Mouse (Mus musculus) right cerebral cortex, postnatal 14 days (tissue): ENCODE data around the gene Ddx17.

Experiments
- DNase-seq: peaks from one replicate; pipeline ENCODE4 v3.0.0; 2022

The Ddx17 gene

DNA sequence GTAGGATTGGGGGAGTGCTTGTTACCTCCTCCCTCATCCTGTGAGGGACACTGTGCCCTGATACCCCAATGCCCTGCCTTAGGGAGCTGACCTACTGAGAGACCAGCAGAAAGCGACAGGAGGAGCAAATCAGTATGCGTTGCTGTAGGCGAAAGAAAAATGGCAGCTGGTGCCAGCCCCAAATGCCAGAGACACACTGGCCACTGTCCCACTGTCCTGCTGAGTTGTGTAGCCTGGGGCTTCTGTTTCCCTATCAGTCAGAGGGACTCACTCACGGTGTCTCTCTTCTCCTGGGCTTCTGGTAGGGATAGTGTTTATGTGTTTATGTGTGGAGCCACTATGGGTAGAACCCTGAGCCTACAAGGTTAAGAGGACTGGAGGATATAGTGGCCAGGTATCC lies 28.8 kb downstream of the Ddx17 start:
- DNase-seq, result no peak

DNA sequence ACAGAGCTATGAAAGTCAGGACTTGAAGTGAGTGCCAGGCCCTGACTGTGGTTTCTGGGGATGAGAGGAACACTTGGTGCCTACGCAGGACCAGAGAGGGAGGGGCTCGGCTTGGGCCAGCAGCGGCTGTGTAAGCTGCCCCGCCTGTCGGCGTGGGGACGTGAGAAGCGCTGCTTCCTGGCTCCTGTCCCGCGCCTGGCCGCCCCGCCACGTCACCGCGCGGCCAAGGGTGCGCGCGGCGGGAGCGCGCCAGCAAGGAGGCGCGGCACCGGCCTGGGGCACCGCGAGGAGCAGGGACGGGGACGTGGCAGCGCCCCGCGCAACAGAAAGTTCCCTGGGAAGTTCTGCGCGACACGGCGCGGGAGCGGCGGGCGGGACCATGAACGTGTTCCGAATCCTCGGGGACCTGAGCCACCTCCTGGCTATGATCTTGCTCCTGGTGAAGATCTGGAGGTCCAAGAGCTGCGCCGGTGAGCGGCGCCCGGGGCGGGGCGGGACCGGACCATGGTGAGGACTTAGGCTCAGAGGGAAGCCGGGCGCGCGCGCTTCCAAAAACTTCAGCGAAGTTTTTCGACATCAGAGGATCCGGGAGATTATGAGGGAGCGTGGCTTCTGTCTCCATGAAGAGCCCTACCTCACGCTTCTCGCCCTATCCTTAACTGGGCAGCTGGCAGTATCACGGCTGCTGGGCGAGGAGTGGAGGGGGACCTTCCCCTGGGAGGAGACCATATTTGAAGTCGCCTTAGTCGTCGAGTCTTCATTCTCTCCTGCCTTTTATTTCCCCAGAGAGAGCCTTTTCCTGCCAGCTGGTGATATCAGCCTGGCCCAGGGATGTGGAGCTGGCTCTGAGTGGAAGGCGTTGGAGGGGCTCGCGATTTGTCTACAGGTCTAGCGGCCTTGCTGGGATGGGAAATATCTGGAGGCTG lies 30.1 kb downstream of the Ddx17 start, which contains the start of gene Kdelr3:
TSS of gene Kdelr3 (plus strand) at position 241 of the 926 bp plus-strand sequence.
- peak; percentile 54 for DNase-seq

DNA sequence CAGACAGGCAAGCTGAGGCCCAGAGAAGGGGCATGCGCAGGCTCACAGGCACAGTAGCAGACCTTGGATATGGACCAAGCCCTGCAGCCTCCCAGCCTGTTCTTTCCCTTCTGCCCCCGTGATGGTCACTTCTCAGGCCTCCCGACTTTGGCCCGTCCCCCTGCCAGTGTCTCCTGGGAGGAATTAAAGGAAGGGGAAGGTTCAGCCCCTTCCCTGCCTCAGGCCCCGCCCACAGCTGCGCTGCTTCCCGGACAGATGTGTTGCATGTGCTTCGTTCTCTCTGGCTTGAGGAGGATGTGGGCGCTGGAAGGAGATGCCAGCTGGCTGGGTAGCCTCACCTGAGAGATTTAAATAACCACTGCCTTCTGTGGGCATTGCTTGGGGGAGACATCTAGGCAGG lies 32.6 kb downstream of the Ddx17 start:
- DNase-seq, result no peak

DNA sequence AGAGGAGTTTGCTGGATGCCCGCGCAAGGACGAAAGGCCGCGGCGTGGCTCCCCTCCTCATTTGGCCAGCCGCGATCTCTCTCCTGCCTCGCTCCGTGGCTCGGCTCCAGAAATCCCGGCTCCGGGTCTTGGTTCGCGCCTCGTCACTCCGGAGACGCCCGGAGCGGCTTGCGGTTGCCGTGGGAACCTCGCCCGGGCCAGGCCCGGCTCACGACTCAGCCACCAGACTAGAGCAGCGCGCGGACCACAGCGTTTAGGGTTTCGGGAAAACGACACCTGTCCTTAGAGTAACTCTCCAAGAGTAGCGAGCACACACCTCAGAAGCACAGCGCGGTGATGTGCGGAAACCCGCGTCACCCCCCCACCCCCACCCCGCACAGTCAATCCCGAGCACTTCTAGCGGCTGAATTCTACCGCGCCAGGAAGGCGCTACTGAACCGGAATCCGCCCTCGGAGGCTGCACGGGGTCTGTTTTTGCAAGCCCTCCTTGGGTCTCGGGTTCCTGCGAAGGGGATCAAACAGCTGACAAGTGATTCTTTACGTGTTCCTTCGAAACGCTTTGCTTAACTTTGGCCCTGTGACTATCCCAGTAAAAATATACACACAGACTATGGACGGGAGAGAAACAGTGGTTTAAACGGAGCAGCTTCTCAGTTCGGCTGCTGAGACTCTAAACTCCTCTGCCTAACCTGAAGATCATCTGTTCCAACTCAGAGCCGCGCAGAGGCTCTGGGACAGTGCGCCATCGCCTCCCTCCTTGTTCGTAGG lies 34.8 kb downstream of the Ddx17 start:
- peak; percentile 94 for DNase-seq

DNA sequence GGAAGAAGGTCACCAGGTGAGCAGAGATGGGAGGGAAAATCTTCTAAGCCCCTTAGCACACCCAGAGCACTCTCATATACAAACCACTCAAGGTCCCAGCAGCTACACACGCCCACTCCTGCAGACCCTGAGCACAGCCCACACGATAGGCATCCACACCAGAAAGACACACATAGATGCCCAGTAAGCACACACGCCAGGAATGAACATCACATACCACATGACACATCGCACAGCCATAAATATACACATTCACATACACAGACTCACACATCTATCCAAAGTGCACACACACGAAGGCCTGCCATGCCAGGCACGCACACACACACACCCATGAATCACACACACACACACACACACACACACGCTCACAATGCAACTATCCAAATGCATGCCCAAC lies 36.1 kb downstream of the Ddx17 start:
- no peak for DNase-seq

DNA sequence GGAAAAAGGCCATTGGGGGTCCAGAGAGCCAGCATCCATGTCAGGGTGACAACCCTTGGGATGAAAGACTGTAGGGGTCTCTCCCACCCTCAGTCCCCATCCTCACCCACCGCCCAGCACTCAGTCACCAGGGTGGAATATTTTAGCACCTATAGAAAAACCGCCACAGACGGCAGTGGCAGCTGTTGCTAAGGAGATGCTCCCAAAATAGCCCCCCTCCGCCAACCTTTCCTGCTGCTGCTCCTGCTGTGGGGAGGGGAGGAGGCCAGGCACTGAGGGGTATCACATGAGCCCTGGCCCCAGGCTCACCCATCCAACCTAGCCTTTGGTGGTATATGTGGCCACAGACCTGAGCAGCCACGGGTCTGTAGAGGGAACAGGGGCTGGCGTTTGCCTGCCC lies 36.5 kb downstream of the Ddx17 start:
- peak; percentile 66 for DNase-seq

DNA sequence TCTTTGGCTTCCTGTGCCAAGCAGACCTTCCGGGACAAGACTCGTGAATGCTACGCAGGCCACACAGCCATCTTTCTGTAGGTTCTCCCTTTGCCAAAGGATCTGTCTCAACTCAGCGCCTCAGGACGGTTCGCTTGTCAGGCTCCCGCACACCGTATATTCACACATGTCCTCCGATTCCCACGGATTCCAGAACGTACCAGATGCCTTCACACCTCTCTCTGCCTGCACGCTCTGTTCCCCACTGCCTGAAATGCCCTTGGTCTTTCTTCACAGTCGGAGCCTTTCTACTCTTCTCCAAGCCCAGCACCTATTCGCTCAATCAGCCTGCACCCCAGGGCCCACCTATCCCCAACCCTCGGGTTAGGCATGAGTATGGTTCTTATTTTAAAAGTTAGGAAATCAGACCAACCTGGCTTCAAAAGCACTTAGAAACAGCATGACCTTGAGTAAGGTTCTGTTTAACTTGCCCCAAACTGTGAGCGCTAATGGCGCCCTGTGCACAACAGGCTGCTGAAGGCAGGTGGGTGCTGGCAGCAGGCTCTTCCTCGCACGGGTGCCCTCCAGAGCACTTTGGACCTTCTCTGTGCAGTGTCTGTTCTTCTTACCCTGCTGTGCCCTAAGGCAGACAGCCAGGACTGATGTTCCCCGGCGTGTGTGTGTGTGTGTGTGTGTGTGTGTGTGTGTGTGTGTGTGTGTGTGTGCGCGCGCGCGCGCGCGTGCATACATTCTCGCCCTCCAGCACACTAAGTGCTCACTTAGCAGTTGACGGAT lies 39.3 kb downstream of the Ddx17 start:
- no peak for DNase-seq

DNA sequence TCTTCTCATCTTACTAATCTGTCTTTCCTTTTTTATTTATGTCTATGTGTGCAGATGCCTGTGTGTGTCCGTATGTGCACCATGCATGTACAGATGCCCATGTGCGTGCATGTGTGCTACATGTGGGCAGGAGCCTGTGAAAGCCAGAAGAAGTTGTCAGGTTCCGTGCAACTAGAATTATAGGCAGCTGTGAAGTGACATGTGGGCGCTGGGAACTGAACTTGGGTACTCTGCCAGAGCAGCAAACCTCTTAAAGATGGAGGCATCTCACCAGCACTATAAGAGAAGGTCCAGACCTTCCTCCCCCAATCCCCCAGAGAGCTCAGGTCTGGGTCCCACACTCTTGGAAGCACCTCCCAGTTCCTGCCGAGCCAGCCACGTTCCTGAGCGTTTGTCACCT lies 40.1 kb downstream of the Ddx17 start:
- DNase-seq, result no peak

DNA sequence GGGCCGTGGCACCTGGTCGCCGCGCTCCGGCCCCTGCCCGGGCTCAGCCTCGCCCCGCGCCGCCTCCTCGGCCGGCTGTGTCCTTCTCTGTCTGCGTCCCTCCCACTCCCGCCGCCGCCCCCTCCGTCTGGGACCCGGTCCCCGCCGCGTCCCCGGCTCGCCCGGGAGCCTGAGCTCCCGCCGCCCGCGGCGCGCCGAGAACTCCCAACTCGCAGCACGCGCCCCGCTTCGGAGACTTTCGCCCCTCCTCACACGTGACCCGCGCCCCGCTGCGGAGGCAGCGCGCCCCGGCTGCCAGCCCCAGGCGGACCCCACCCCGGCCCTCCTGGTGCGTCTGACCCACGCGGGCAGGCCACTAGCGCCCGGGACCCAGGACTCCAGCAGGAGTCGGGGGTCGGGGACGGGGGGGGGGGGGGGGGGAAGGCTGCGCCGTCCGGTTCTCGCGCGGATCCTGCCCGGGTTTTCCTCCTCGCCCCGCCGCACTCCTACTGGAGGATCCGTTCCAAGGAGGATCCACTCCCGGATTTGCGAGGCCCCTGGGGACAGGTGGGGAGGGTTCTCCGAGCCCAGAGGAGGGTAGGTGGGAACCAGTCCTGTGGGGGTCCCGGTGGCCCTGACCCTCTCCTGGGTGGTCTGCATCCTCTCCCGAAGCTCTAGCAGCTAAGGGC lies 40.8 kb downstream of the Ddx17 start:
- peak; percentile 90 for DNase-seq

DNA sequence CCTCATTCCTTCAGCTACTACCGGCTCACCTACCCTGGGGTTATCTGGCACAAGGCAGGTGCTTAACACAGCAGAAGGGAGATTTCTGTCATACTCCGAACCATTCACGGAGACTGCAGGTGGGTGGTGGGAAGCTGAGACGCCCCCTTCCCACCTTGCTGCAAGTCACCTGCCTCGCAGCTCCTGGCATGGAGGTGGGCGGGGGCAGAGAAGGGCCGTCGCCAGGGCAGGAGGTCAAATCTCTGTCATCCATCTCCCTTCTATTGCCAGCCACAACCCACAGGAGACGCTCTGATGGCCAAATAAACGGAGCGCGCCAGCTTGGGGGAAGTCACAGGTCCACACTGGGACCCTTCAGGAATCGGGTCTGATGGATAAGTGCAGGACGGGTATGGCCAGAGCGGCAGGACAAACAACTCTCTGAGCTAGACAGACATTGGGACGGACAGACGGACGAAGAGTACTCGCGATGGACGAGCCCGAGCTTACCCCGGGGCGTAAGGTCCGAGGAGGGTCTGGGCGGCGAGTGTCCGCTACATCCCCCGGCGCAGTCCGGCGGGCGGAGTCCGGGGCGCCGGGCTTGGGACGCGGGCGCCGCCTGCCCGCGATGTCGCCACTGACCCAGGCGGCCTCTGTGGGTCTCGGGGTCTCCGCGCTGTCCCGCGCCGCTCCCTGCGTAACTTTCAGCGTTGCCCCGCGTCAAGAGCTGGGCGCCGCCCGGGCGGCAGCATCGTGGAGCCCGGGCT lies 41.7 kb downstream of the Ddx17 start, which contains the start of gene Kcnj4:
TSS of gene Kcnj4 (minus strand) at position 535 of the 746 bp plus-strand sequence.
- no peak for DNase-seq

DNA sequence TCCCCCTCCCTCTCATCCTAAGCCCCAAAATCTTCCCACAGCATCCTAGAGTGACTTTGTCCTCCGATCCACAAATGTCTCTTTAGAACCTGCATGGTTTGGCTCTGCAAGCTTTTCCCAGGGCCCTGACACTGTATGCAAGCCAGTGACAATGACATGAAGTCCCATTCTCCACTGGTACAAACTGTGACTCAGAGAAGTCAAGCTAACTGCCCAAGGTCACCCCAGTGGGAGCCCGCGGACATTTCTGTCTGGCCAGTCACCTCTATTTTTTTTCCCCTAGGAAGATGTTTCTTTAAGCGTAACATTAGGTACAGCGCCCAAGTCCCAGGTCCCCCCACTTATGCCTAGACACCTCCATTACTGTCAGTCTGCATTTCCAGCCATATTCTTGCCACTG lies 43.1 kb downstream of the Ddx17 start:
- no peak for DNase-seq

DNA sequence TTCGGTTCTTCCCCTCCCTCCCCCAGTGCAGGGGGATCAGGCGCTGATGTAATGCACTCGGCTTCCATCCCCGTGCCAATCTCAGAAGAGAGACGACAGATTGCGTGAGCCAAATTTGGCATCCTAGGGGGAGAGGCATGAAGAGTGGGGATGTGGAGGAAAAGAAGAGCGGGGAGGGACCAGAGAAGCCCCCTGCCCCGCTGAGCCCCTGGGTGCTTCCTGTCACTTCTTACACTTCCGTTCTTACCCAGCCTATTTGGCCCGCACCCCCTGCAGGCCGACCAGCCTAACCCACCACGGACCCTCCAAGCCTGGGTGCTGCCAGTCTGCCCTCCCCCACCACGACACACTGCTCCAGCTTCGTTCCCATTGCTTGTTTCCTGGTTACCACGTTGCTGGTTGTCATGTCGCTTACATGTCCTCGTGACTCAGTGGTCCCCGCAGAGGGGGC lies 43.6 kb downstream of the Ddx17 start:
- DNase-seq, result peak; percentile 52

DNA sequence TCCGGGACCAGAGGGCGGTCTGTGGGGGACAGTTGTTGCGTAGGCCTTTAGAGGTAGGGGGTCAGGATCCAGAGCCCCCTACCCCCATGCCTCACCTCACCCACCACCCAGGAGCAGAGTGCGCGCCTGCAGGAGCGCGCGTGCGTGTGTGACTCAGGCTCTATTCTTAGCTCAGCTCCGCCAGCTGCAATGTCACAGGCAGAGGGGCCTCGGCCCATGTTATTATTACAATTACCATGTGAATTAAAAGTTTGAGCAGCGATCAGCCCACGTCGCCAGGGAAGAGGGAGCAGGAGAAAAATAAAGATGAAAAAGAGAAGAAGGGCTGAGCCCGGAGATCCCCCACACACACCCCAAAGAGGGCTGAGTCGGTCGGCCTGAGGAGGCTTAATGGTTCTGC lies 46.4 kb downstream of the Ddx17 start:
- no peak for DNase-seq

DNA sequence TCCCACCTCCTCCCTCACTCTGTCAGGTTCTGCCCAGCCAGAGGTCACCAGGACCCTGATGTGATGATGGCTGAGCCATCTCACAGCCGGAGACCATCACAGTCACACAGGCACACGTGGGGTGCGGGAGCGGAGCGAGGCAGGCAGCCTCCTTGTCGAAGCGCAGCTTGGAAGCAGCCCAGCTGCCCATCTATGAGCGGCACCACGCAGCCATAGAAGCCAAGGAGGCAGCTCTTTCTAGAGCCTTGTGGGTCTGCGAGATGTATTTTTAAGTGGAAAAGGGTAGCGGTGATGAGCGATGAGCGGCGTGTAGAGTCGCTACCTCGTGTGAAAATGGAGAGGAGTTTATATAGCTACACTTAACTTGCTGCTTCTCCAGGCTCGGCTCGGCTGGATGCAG lies 53.0 kb downstream of the Ddx17 start:
- DNase-seq, result peak; percentile 67

DNA sequence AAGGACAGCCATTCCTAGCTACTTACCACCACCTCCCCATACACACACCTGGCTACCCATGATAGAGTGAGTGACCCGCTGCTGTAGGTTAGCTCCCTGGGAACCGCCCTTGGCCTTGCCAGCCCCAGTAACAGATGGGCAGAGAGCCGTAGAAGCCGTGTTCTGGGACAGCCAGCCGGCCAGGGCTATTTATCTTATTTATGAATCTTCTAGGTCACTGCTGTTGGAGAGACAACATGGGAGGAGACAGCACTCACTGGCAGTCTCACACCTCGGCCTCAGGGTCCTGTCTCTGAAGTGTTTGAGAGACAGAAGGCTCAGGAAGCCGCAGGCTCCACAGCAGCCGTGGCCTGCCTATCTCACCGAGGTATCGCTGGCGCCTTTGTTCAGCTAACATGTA lies 57.1 kb downstream of the Ddx17 start:
- DNase-seq, result no peak

DNA sequence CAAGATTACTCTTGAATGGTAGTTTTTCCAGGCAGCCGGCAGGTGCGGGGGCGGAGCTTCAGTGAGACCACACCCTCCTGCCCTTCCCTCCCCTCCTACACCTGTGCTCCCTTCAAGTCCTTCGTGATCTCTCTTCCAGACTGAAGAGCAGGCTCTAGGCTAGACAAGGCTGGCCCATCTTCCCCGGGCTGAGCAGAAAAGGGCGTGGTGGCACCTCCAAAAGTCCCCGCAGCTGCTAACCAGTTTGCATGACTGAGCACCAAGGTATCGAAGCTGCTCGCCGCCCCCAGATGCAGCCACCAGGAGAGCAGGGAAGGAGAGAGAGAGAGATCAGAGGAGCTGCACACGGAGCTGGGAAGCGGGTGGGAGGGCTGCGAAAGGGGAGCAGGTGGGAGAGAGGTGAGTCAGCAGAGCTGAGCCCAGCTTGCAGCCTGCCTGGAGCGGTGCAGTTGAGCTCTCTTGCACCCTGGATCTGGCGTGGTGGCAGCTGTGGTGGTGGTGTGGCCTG lies 65.3 kb downstream of the Ddx17 start:
- DNase-seq, result peak; percentile 44
